Mouse (Mus musculus) lung, adult 2 months (tissue): Measurements from ENCODE around the gene Wdr19.

Experiments
- CTCF ChIP-seq: fragments of 200-500 bp; IDR thresholded peaks from 2 replicates; pipeline ENCODE4 v1.5.1; 2011; ENCODE audit warnings: mild to moderate bottlenecking, low read length, control low read depth; ENCODE audit not compliant: insufficient read depth
- POLR2A ChIP-seq: fragments of 200-500 bp; IDR thresholded peaks from 2 replicates; pipeline ENCODE4 v1.6.1; 2011; ENCODE audit warnings: low read depth, mild to moderate bottlenecking, control low read depth, low read length, borderline replicate concordance; ENCODE audit errors: extremely low read depth

DNA sequence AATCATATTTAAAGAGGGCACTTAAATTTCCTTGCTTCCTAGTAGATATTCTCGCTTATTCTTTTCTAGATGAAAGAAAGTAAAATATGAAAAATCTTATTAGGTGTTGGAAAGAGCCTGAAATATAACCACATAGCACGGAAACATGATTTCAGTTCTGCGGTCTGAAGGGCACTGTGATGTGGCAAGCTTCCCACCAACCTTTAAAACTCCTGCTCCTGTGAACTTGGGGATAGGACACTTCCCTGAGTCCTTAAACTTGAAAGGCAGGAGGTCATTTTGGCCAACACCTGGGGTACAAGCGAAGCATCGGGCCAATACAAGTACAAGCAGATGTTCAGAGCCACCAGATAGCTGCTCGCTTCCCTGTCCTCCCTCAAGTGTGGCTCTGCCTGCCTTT is 49.8 kb upstream of the Wdr19 start:
- TF ChIP-seq POLR2A, result no peak
- TF ChIP-seq CTCF, result no peak
